Comparison of ENCODE assay signal across 7 mouse cellular contexts in genomic region chr10:122046904-122047726, GRCm38 (mm10). TPM values are rescaled to one million over a fixed set of nuclear protein-coding genes. Genes with fewer than 3 reads are reported as not detected.
DNase-seq lines count a peak whose midpoint lies in the region; ATAC-seq lines count a peak whose summit lies in the region.

Gene Srgap1, minus strand, starts transcription at chr10:122047315.

- intact Hi-C loops in left cerebral cortex, postnatal 14 days (cut with DNase I), result loop anchor here (5.0 kb wide), 2 partner anchors 90 to 210 kb away; no protein-coding TSS in a partner anchor

- peaks cover 13% of the 10 kb centered on the region for H3K4me1 ChIP-seq in hindbrain, embryonic 16.5 days (ENCODE audit: control insufficient read depth, insufficient read depth, low read depth, low read length)
- H3K4me1 ChIP-seq in megakaryocyte, embryonic 14.5 days, result peaks cover 17% of the 10 kb centered on the region

- peak within 1 kb of the TSS; percentile 94 for H3K9ac ChIP-seq in hindbrain, embryonic 16.5 days (ENCODE audit: low read depth, low read length)

- no peaks in the 10 kb centered on the region for H3K36me3 ChIP-seq in hindbrain, embryonic 16.5 days (ENCODE audit: control insufficient read depth, insufficient read depth, low read length)
- no peaks in the 10 kb centered on the region for H3K36me3 ChIP-seq in megakaryocyte, embryonic 14.5 days (replicated peaks; ENCODE audit: low read length)

- peak within 1 kb of the TSS; percentile 63 for H3K4me2 ChIP-seq in hindbrain, embryonic 16.5 days (ENCODE audit: low read length)

- peak within 1 kb of the TSS; percentile 92 for H3K27ac ChIP-seq in hindbrain, embryonic 16.5 days (ENCODE audit: low read depth, low read length)

- H3K27me3 ChIP-seq in hindbrain, embryonic 16.5 days (replicated peaks; ENCODE audit: control insufficient read depth, insufficient read depth, low read length), result no peaks in the 10 kb centered on the region
- peaks cover 61% of the 10 kb centered on the region for H3K27me3 ChIP-seq in megakaryocyte, embryonic 14.5 days (replicated peaks)

- H3K9me3 ChIP-seq in hindbrain, embryonic 16.5 days (ENCODE audit: control insufficient read depth, low read length), result no peaks in the 10 kb centered on the region
- peaks cover 6% of the 10 kb centered on the region; the same call in 1 of the 2 replicates for H3K9me3 ChIP-seq in megakaryocyte, embryonic 14.5 days

- WGBS in hindbrain, embryonic 16.5 days, result 1% methylated on average over 31 of the region's 79 CpGs

- peak; percentile 95 for DNase-seq in ZHBTc4 (ENCODE audit: low read depth, low spot score)
- peak; percentile 57 to 67 for DNase-seq in cerebellum, postnatal 25 days
- peak; percentile 10 to 12 for DNase-seq in gastrocnemius, adult 8-10 months (ENCODE audit: low spot score in 2 of 2)
- peak in 1 of 2 experiments; percentile 46 for DNase-seq in left cerebral cortex, postnatal 14 days (ENCODE audit: low spot score in 2 of 2)
- DNase-seq in right cerebral cortex, postnatal 14 days, result peak; percentile 45

- peak within 1 kb of the TSS; percentile 87 for H3K4me3 ChIP-seq in hindbrain, embryonic 16.5 days (ENCODE audit: low read length)
- peak within 1 kb of the TSS; percentile 90 for H3K4me3 ChIP-seq in megakaryocyte, embryonic 14.5 days (replicated peaks)

- peak; percentile 81 for ATAC-seq in hindbrain, embryonic 16.5 days

RNA-seq across cellular contexts. Expression of gene Srgap1, which starts in this region (rescaled TPM):
- under 1 TPM; 0.22 to 0.73 (median 0.45) TPM for total RNA-seq in gastrocnemius, adult 8-10 months (2022)
- polyA plus RNA-seq in hindbrain, embryonic 16.5 days (2015; fragmentation: Nextera tagmentation; extraction: Ambion mirVana), result 28.5 and 29.2 TPM in 2 replicates
- total RNA-seq in left cerebral cortex, postnatal 14 days (2021), result 10 to 100 TPM; 10.0 to 13.6 TPM
- not detected in 2 replicates for polyA plus RNA-seq in megakaryocyte, embryonic 14.5 days (2012; ENCODE audit: insufficient read depth, low replicate concordance)

Comparison
In these comparisons a context has a peak if more than half of its experiments do, and no peak if none do; other contexts are left out.
1. RNA of gene Srgap1 (total RNA-seq): 10.0 to 13.6 TPM in left cerebral cortex, postnatal 14 days; 0.22 to 0.73 TPM in gastrocnemius, adult 8-10 months; every median in the first group is over 4 times any median in the second.
2. RNA of gene Srgap1 (polyA plus RNA-seq): 28.5 to 29.2 TPM in hindbrain, embryonic 16.5 days; not detected in megakaryocyte, embryonic 14.5 days; every median in the first group is over 10 times any median in the second.
3. Peak in DNase-seq in gastrocnemius, adult 8-10 months; RNA of the gene not detected or under 1 TPM.